In the genomic region with DNA sequence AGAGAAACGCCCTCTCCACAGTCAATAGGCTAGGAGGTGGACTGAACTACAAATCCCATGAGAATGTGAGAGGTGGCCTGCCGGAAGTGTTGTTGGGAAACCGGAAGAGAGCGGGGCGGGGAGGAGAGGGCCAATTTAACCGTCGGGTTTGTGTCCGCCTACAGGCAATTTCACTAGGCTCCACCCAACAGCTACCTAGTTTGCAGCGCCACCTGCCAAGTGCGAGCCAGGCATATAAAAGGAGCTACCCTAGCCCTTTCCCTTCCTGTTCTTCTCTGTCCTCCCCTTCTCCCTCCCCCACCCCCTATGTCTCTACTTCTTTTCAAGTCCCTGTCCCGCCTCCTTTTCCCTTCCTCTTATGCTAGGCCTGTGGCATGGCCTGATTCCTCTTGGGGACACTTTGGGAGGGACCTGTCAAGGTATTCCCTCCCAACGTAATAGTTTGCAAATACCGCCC, we compare ENCODE assay signal across 8 mouse cellular contexts. TPM values are rescaled to one million over a fixed set of nuclear protein-coding genes. Genes with fewer than 3 reads are reported as not detected.
A peak's percentile ranks its signal among the peaks of the same experiment; 100 is the strongest.
DNase-seq lines count a peak whose midpoint lies in the region; ATAC-seq and TF ChIP-seq lines count a peak whose summit lies in the region.

No protein-coding gene starts in this region.

- WGBS in embryonic facial prominence, embryonic 12.5 days = 10% methylated on average over 13 of the region's 13 CpGs
- 7% methylated on average over 13 of the region's 13 CpGs for WGBS in kidney, adult 2 months
- 8% methylated on average over 13 of the region's 13 CpGs for WGBS in limb, embryonic 11.5 days
- WGBS in midbrain, embryonic 13.5 days = 9% methylated on average over 13 of the region's 13 CpGs
- WGBS in spleen, adult 2 months = 17% methylated on average over 13 of the region's 13 CpGs

- 0 out of 2 replicates have a peak overlapping the region, but pooled peaks have one; percentile 41 for H3K27ac ChIP-seq in embryonic facial prominence, embryonic 12.5 days
- H3K27ac ChIP-seq in kidney, adult 2 months (ENCODE audit: insufficient read depth, low read depth, low read length) = peak overlapping the region; percentile 39; the same call in 1 of the 2 replicates
- H3K27ac ChIP-seq in limb, embryonic 11.5 days (replicated peaks; ENCODE audit: low read depth, low read length) = no peak overlapping the region
- H3K27ac ChIP-seq in midbrain, embryonic 13.5 days = peak overlapping the region; percentile 72
- H3K27ac ChIP-seq in spleen, adult 2 months (ENCODE audit: insufficient read depth, low read length) = peak overlapping the region; percentile 24; the same call in 1 of the 2 replicates

- 0 out of 2 replicates have a peak, but pooled peaks cover 2% of the 10 kb centered on the region for H3K9me3 ChIP-seq in embryonic facial prominence, embryonic 12.5 days
- no peaks in the 10 kb centered on the region for H3K9me3 ChIP-seq in limb, embryonic 11.5 days (ENCODE audit: control insufficient read depth, low read length)
- H3K9me3 ChIP-seq in midbrain, embryonic 13.5 days = no peaks in the 10 kb centered on the region

- no peak overlapping the region for H3K9ac ChIP-seq in embryonic facial prominence, embryonic 12.5 days
- no peak overlapping the region for H3K9ac ChIP-seq in limb, embryonic 11.5 days (ENCODE audit: low read length)
- H3K9ac ChIP-seq in midbrain, embryonic 13.5 days (replicated peaks) = peak overlapping the region; percentile 48; the same call in 1 of the 2 replicates

- TF ChIP-seq CTCF in kidney, adult 2 months (conservative IDR thresholded peaks at IDR 0.05; ENCODE audit: insufficient read depth, insufficient read length, low read depth, low read length) = peak; percentile 37
- TF ChIP-seq CTCF in spleen, adult 2 months (IDR thresholded peaks at IDR 0.05; ENCODE audit: extremely low read depth, insufficient read depth, insufficient read length, insufficient replicate concordance) = 0 out of 2 replicates have a peak, but pooled peaks have one; percentile 15

- peak overlapping the region; percentile 48 for H3K4me2 ChIP-seq in embryonic facial prominence, embryonic 12.5 days (replicated peaks)
- peak overlapping the region; percentile 21 for H3K4me2 ChIP-seq in limb, embryonic 11.5 days (ENCODE audit: low read depth, severe bottlenecking)
- H3K4me2 ChIP-seq in midbrain, embryonic 13.5 days (replicated peaks) = peak overlapping the region; percentile 52

- no peaks in the 10 kb centered on the region for H3K4me1 ChIP-seq in embryonic facial prominence, embryonic 12.5 days
- 0 out of 2 replicates have a peak, but pooled peaks cover 4% of the 10 kb centered on the region for H3K4me1 ChIP-seq in kidney, adult 2 months (ENCODE audit: control insufficient read depth, insufficient read depth, low read length)
- H3K4me1 ChIP-seq in limb, embryonic 11.5 days (ENCODE audit: control insufficient read depth, insufficient read depth, low read length) = no peaks in the 10 kb centered on the region
- H3K4me1 ChIP-seq in midbrain, embryonic 13.5 days (replicated peaks) = 0 out of 2 replicates have a peak, but pooled peaks cover 2% of the 10 kb centered on the region
- H3K4me1 ChIP-seq in spleen, adult 2 months (ENCODE audit: control insufficient read depth, insufficient read depth, insufficient read length) = peaks cover 2% of the 10 kb centered on the region; the same call in 1 of the 2 replicates

- H3K4me3 ChIP-seq in embryonic facial prominence, embryonic 12.5 days = peak overlapping the region; percentile 38
- H3K4me3 ChIP-seq in kidney, adult 2 months (ENCODE audit: insufficient read depth, low read depth, low read length) = peak overlapping the region; percentile 53
- H3K4me3 ChIP-seq in limb, embryonic 11.5 days (ENCODE audit: low read depth, low read length) = peak overlapping the region; percentile 17; the same call in 1 of the 2 replicates
- H3K4me3 ChIP-seq in midbrain, embryonic 13.5 days (replicated peaks) = peak overlapping the region; percentile 43
- peak overlapping the region; percentile 48; the same call in 1 of the 2 replicates for H3K4me3 ChIP-seq in spleen, adult 2 months (ENCODE audit: extremely low read depth, insufficient read depth, insufficient read length)

- H3K36me3 ChIP-seq in embryonic facial prominence, embryonic 12.5 days = no peaks in the 10 kb centered on the region
- H3K36me3 ChIP-seq in kidney, adult 2 months (ENCODE audit: control insufficient read depth, insufficient read depth, low read length) = no peaks in the 10 kb centered on the region
- H3K36me3 ChIP-seq in limb, embryonic 11.5 days (ENCODE audit: control insufficient read depth, insufficient read depth, low read length) = no peaks in the 10 kb centered on the region
- H3K36me3 ChIP-seq in midbrain, embryonic 13.5 days = no peaks in the 10 kb centered on the region
- H3K36me3 ChIP-seq in spleen, adult 2 months (ENCODE audit: control insufficient read depth, insufficient read depth, low read length) = no peaks in the 10 kb centered on the region

- peak; percentile 35 to 71 for DNase-seq in urinary bladder, adult 18-20 months (ENCODE audit: low spot score in 2 of 2)
- no peak for DNase-seq in urinary bladder, postnatal 10 days (ENCODE audit: low spot score)
- DNase-seq in heart, adult 18-20 months = peak; percentile 83 to 91
- DNase-seq in kidney, adult 2 months = peak; percentile 94
- peak; percentile 85 for DNase-seq in limb, embryonic 11.5 days (ENCODE audit: low spot score)
- peak; percentile 72 to 83 for DNase-seq in spleen, adult 2 months (ENCODE audit: low read depth in 1 of 2, low spot score in 2 of 2)

- TF ChIP-seq POLR2A in kidney, adult 2 months (IDR thresholded peaks at IDR 0.05; ENCODE audit: low read depth, low read length) = peak; percentile 29
- TF ChIP-seq POLR2A in spleen, adult 2 months (IDR thresholded peaks at IDR 0.05; ENCODE audit: low read depth, low read length) = peak; percentile 26; the same call in 1 of the 2 replicates

- ATAC-seq in embryonic facial prominence, embryonic 12.5 days (ENCODE audit: insufficient number of reproducible peaks, insufficient read depth, low FRiP score, low TSS enrichment) = peak; percentile 32; the same call in 1 of the 2 replicates
- ATAC-seq in limb, embryonic 11.5 days (ENCODE audit: insufficient number of reproducible peaks, low FRiP score, low TSS enrichment, low read depth) = peak; percentile 83
- ATAC-seq in midbrain, embryonic 13.5 days = peak; percentile 93

- H3K27me3 ChIP-seq in embryonic facial prominence, embryonic 12.5 days = no peaks in the 10 kb centered on the region
- no peaks in the 10 kb centered on the region for H3K27me3 ChIP-seq in kidney, adult 2 months (replicated peaks; ENCODE audit: control insufficient read depth, insufficient read depth, low read length)
- H3K27me3 ChIP-seq in limb, embryonic 11.5 days (ENCODE audit: control insufficient read depth, insufficient read depth, low read length) = no peaks in the 10 kb centered on the region
- no peaks in the 10 kb centered on the region for H3K27me3 ChIP-seq in midbrain, embryonic 13.5 days
- no peaks in the 10 kb centered on the region for H3K27me3 ChIP-seq in spleen, adult 2 months (ENCODE audit: control insufficient read depth, insufficient read depth, low read length)

RNA-seq across cellular contexts. Expression of a gene that starts 4.4 kb away (rescaled TPM):
- not detected in 2 replicates for polyA plus RNA-seq in embryonic facial prominence, embryonic 12.5 days (2016; fragmentation: Nextera tagmentation; extraction: Ambion mirVana)
- 1 to 10 TPM; 2.9 to 3.8 TPM for total RNA-seq in heart, adult 18-20 months (2021)
- polyA plus RNA-seq in kidney, adult 2 months (2012; rRNA removed) = 9.8 and 11.4 TPM in 2 replicates
- not detected in 2 replicates for polyA plus RNA-seq in limb, embryonic 11.5 days (2014; fragmentation: Nextera tagmentation; extraction: Ambion mirVana)
- polyA plus RNA-seq in midbrain, embryonic 13.5 days (2015; fragmentation: Nextera tagmentation; extraction: Ambion mirVana) = not detected in 2 replicates
- 1.5 and 2.0 TPM in 2 replicates for polyA plus RNA-seq in spleen, adult 2 months (2012; rRNA removed)

RNA-seq across cellular contexts. Expression of a gene that starts 24.3 kb away (rescaled TPM):
- polyA plus RNA-seq in embryonic facial prominence, embryonic 12.5 days (2016; fragmentation: Nextera tagmentation; extraction: Ambion mirVana) = 1.3 and 4.5 TPM in 2 replicates
- total RNA-seq in heart, adult 18-20 months (2021) = 1 to 10 TPM in 1 of 2 experiments, under 1 TPM in 1; 0.10 to 9.8 TPM
- polyA plus RNA-seq in kidney, adult 2 months (2012; rRNA removed) = 0.39 and 0.63 TPM in 2 replicates
- polyA plus RNA-seq in limb, embryonic 11.5 days (2014; fragmentation: Nextera tagmentation; extraction: Ambion mirVana) = 0.14 and 0.16 TPM in 2 replicates
- 0.54 and 0.61 TPM in 2 replicates for polyA plus RNA-seq in midbrain, embryonic 13.5 days (2015; fragmentation: Nextera tagmentation; extraction: Ambion mirVana)
- 12.3 and 14.1 TPM in 2 replicates for polyA plus RNA-seq in spleen, adult 2 months (2012; rRNA removed)

RNA-seq across cellular contexts. Expression of a gene that starts 43.4 kb away (rescaled TPM):
- polyA plus RNA-seq in embryonic facial prominence, embryonic 12.5 days (2016; fragmentation: Nextera tagmentation; extraction: Ambion mirVana) = 0.15 TPM in 1 of 2 replicates, not detected in the other
- total RNA-seq in heart, adult 18-20 months (2021) = 100 to 1,000 TPM; 239 to 298 TPM
- polyA plus RNA-seq in kidney, adult 2 months (2012; rRNA removed) = 0.05 and 0.56 TPM in 2 replicates
- 0.23 and 0.33 TPM in 2 replicates for polyA plus RNA-seq in limb, embryonic 11.5 days (2014; fragmentation: Nextera tagmentation; extraction: Ambion mirVana)
- polyA plus RNA-seq in midbrain, embryonic 13.5 days (2015; fragmentation: Nextera tagmentation; extraction: Ambion mirVana) = 0.30 and 0.71 TPM in 2 replicates
- 0.02 TPM in 1 of 2 replicates, not detected in the other for polyA plus RNA-seq in spleen, adult 2 months (2012; rRNA removed)

RNA-seq across cellular contexts. Expression of a gene that starts 48.8 kb away (rescaled TPM):
- not detected in 2 replicates for polyA plus RNA-seq in embryonic facial prominence, embryonic 12.5 days (2016; fragmentation: Nextera tagmentation; extraction: Ambion mirVana)
- total RNA-seq in heart, adult 18-20 months (2021) = not detected
- not detected in 2 replicates for polyA plus RNA-seq in kidney, adult 2 months (2012; rRNA removed)
- 0.14 TPM in 1 of 2 replicates, not detected in the other for polyA plus RNA-seq in limb, embryonic 11.5 days (2014; fragmentation: Nextera tagmentation; extraction: Ambion mirVana)
- not detected in 2 replicates for polyA plus RNA-seq in midbrain, embryonic 13.5 days (2015; fragmentation: Nextera tagmentation; extraction: Ambion mirVana)
- polyA plus RNA-seq in spleen, adult 2 months (2012; rRNA removed) = 0.08 and 0.14 TPM in 2 replicates

Comparison
In these comparisons a context has a peak if more than half of its experiments do, and no peak if none do; other contexts are left out.
1. ATAC-seq: peak in every context shown above with its lines; median percentile 93 in midbrain, embryonic 13.5 days; 83 in limb, embryonic 11.5 days; 32 in embryonic facial prominence, embryonic 12.5 days.